Mouse (Mus musculus) cortical plate, adult 2 months (tissue): ENCODE measurements at regions not wholly inside any gene's neighbourhood (a gene's known extent, or its start where the extent isn't known, plus 50 kb on each side); places are given as distances from the start of the nearest gene placed in this dataset.

Experiments used
- H3K27ac ChIP-seq: fragments of 200-500 bp; 2 replicates; pipeline ENCODE4 v1.5.1; 2012; ENCODE audit warnings: low read length, control low read depth, inconsistent platforms; ENCODE audit not compliant: insufficient read depth
- H3K4me1 ChIP-seq: fragments of 200-500 bp; 2 replicates; pipeline ENCODE4 v1.6.1; 2011; ENCODE audit warnings: low read length; ENCODE audit not compliant: control insufficient read depth, insufficient read depth
- H3K4me3 ChIP-seq: fragments of 200-500 bp; 2 replicates; pipeline ENCODE4 v1.5.1; 2011; ENCODE audit warnings: mild to moderate bottlenecking, low read length, control low read depth; ENCODE audit not compliant: insufficient read depth
- CTCF ChIP-seq: fragments of 200-500 bp; IDR thresholded peaks from 2 replicates; pipeline ENCODE4 v1.5.1; 2011; ENCODE audit warnings: mild to moderate bottlenecking, control low read depth, low read length; ENCODE audit not compliant: insufficient read depth; ENCODE audit errors: extremely low read depth
- POLR2A ChIP-seq: fragments of 200-500 bp; IDR thresholded peaks from 2 replicates; pipeline ENCODE4 v1.6.1; 2011; ENCODE audit warnings: mild to moderate bottlenecking, low read length, control low read depth; ENCODE audit not compliant: insufficient read depth; ENCODE audit errors: extremely low read depth

GRCm38 (mm10) chr8:115806579-115806978, 99.0 kb upstream of the Maf start:
- Histone ChIP-seq H3K27ac (no peak overlapping the region), H3K4me3 (no peak overlapping the region), H3K4me1 (no peaks in the 10 kb centered on the region)
- TF ChIP-seq POLR2A = no peak
- no peak for TF ChIP-seq CTCF

- H3K4me3 ChIP-seq = no peak overlapping the region
- TF ChIP-seq POLR2A (no peak), CTCF (no peak)
- no peak overlapping the region for H3K27ac ChIP-seq
- no peaks in the 10 kb centered on the region for H3K4me1 ChIP-seq
Measured at GRCm38 (mm10) chr8:115806139-115806538, 98.5 kb upstream of the Maf start.

GRCm38 (mm10) chr8:115793587-115793986, 86.0 kb upstream of the Maf start:
- H3K4me3 ChIP-seq = no peak overlapping the region
- TF ChIP-seq POLR2A (no peak), CTCF (no peak)
- no peak overlapping the region for H3K27ac ChIP-seq
- no peaks in the 10 kb centered on the region for H3K4me1 ChIP-seq

- no peak for TF ChIP-seq CTCF
- no peak for TF ChIP-seq POLR2A
- no peak overlapping the region for H3K27ac ChIP-seq
Measured at GRCm38 (mm10) chr8:115788421-115788820, 80.8 kb upstream of the Maf start.

GRCm38 (mm10) chr8:115786185-115786584, 78.6 kb upstream of the Maf start:
- no peaks in the 10 kb centered on the region for H3K4me1 ChIP-seq
- TF ChIP-seq POLR2A (no peak), CTCF (no peak)
- H3K4me3 ChIP-seq = no peak overlapping the region
- H3K27ac ChIP-seq = no peak overlapping the region

More at GRCm38 (mm10) chr8:115788421-115788820, 80.8 kb upstream of the Maf start:
- Histone ChIP-seq H3K4me3 (no peak overlapping the region), H3K4me1 (no peaks in the 10 kb centered on the region)

- Histone ChIP-seq H3K4me1 (no peaks in the 10 kb centered on the region), H3K27ac (no peak overlapping the region), H3K4me3 (no peak overlapping the region)
- TF ChIP-seq CTCF (no peak), POLR2A (no peak)
Measured at GRCm38 (mm10) chr8:115785769-115786168, 78.2 kb upstream of the Maf start.

GRCm38 (mm10) chr8:115783364-115783763, 75.8 kb upstream of the Maf start:
- TF ChIP-seq POLR2A (no peak), CTCF (no peak)
- Histone ChIP-seq H3K4me3 (no peak overlapping the region), H3K27ac (no peak overlapping the region), H3K4me1 (no peaks in the 10 kb centered on the region)

- H3K4me1 ChIP-seq = no peaks in the 10 kb centered on the region
- H3K27ac ChIP-seq = no peak overlapping the region
- TF ChIP-seq POLR2A = no peak
- TF ChIP-seq CTCF = no peak
- H3K4me3 ChIP-seq = no peak overlapping the region
Measured at GRCm38 (mm10) chr8:115778433-115778832, 70.8 kb upstream of the Maf start.

- Histone ChIP-seq H3K4me3 (no peak overlapping the region), H3K27ac (no peak overlapping the region), H3K4me1 (0 out of 2 replicates have a peak, but pooled peaks cover 1% of the 10 kb centered on the region)
- TF ChIP-seq CTCF (no peak), POLR2A (no peak)
Measured at GRCm38 (mm10) chr8:115771060-115771459, 63.5 kb upstream of the Maf start.

- Histone ChIP-seq H3K27ac (no peak overlapping the region), H3K4me1 (0 out of 2 replicates have a peak, but pooled peaks cover 1% of the 10 kb centered on the region), H3K4me3 (no peak overlapping the region)
- TF ChIP-seq POLR2A (no peak), CTCF (no peak)
Measured at GRCm38 (mm10) chr8:115768631-115769030, 61.0 kb upstream of the Maf start.

GRCm38 (mm10) chr8:115766218-115766898, 58.8 kb upstream of the Maf start:
- TF ChIP-seq CTCF = no peak
- TF ChIP-seq POLR2A = no peak
- Histone ChIP-seq H3K4me1 (0 out of 2 replicates have a peak, but pooled peaks cover 1% of the 10 kb centered on the region), H3K27ac (no peak overlapping the region), H3K4me3 (no peak overlapping the region)
